Mouse (Mus musculus) hindbrain, embryonic 15.5 days (tissue): Measurements from ENCODE around the gene Dnah14. TPM values are rescaled to one million over a fixed set of nuclear protein-coding genes. Genes with fewer than 3 reads are reported as not detected.
A peak's percentile ranks its signal among the peaks of the same experiment; 100 is the strongest.
"Not testable (repeated sequence)": the region's sequence is repeated elsewhere in the genome, so short reads cannot be mapped to it uniquely, and the experiment has no call there.

Source experiments
- ATAC-seq: fragments of 200-750 bp; cut with Nextera tagmentation; 2 replicates; pipeline ENCODE4 v1.8.0; 2017; ENCODE audit warnings: low read depth, moderate number of reproducible peaks, moderate TSS enrichment; ENCODE audit not compliant: low FRiP score
- H3K27ac ChIP-seq: fragments of 300-500 bp; sonication (generic); replicated peaks from 2 replicates; pipeline ENCODE4 v1.5.1; 2015; ENCODE audit warnings: mild to moderate bottlenecking, inconsistent platforms
- H3K27me3 ChIP-seq: fragments of 300-500 bp; sonication (generic); 2 replicates; pipeline ENCODE4 v1.6.1; 2015; ENCODE audit warnings: control low read depth, inconsistent platforms
- H3K36me3 ChIP-seq: fragments of 300-500 bp; sonication (generic); 2 replicates; pipeline ENCODE4 v1.6.1; 2015; ENCODE audit warnings: control low read depth, inconsistent platforms
- H3K4me1 ChIP-seq: fragments of 300-500 bp; sonication (generic); replicated peaks from 2 replicates; pipeline ENCODE4 v1.6.1; 2015; ENCODE audit warnings: control low read depth, inconsistent platforms
- H3K4me2 ChIP-seq: fragments of 300-500 bp; sonication (generic); 2 replicates; pipeline ENCODE4 v1.6.1; 2015; ENCODE audit warnings: moderate library complexity, mild to moderate bottlenecking, inconsistent platforms
- H3K4me3 ChIP-seq: fragments of 300-500 bp; sonication (generic); 2 replicates; pipeline ENCODE4 v1.5.1; 2015; ENCODE audit warnings: mild to moderate bottlenecking, inconsistent platforms
- H3K9ac ChIP-seq: fragments of 300-500 bp; sonication (generic); 2 replicates; pipeline ENCODE4 v1.6.1; 2015; ENCODE audit warnings: inconsistent platforms
- H3K9me3 ChIP-seq: fragments of 300-500 bp; sonication (generic); 2 replicates; pipeline ENCODE4 v1.6.1; 2016; ENCODE audit warnings: control low read depth, inconsistent platforms
- WGBS: fragments of 180-500 bp; shearing (Covaris S2); methylation state at CpG from one replicate; pipeline ENCODE4 v1.1.7; 2015; 5-methylcytosine and 5-hydroxymethylcytosine counted together
- polyA plus RNA-seq: library from polyadenylated mRNA; unstranded; fragments of >200 nt; fragmentation: Nextera tagmentation; extraction: Ambion mirVana; gene quantifications from 2 replicates; pipeline ENCODE4 v1.2.1, GENCODE M21; 2015

Gene Dnah14
- polyA plus RNA-seq, 1 experiment from 2014 or later = 0.53 TPM

DNA sequence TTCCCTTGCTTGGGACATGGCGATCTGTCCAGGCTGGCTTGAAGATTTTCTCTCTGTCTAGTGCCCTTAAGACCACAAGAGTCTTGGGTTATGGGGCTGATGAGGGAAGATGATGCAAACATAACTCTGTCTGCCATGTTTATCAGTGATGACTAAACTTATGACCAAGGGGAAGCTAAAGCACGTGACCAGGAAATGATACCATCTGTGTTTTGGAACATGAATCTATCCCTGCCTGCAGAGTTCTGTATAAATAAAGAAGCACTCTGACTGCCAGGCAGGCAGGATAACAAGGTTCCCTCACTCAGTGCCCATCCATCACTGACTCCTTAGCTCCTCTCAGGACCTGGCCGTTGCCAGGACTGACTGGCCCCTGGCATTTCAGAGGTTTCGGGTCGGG, 157.2 kb downstream of the Dnah14 start:
- no peak for ATAC-seq
- H3K4me1 ChIP-seq = no peaks in the 10 kb centered on the region

DNA sequence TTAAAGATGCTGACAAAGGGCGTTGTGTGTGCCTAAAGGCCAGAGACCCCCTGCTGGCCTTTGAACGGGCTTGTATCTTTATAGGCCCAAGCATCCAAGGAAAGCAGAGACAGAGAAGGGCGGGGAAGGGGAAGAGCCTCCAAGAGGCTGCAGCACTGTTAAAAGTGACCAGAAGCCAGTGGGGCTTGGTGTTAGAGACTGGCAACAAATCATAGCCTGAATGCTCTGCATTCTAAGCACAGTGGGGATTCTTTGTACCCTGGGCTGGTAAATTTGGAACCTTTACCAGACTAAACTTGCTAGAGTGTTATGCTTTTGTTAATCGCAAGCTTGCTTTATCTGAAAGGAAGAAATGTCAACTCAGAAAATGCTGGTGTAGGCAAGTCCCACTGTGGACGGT, 163.9 kb downstream of the Dnah14 start:
- 42% methylated on average over 5 of the region's 5 CpGs for WGBS
- Histone ChIP-seq H3K4me1 (0 out of 2 replicates have a peak, but pooled peaks cover 5% of the 10 kb centered on the region), H3K36me3 (no peaks in the 10 kb centered on the region), H3K4me2 (no peak overlapping the region), H3K9ac (no peak overlapping the region), H3K27ac (no peak overlapping the region), H3K4me3 (no peak overlapping the region), H3K27me3 (no peaks in the 10 kb centered on the region), H3K9me3 (no peaks in the 10 kb centered on the region)
- ATAC-seq = no peak

More for the DNA sequence above, 157.2 kb downstream of the Dnah14 start:
- Histone ChIP-seq H3K4me2 (no peak overlapping the region), H3K27ac (no peak overlapping the region), H3K9me3 (no peaks in the 10 kb centered on the region), H3K4me3 (no peak overlapping the region), H3K27me3 (no peaks in the 10 kb centered on the region), H3K9ac (no peak overlapping the region), H3K36me3 (no peaks in the 10 kb centered on the region)
- WGBS = 73% methylated on average over 5 of the region's 5 CpGs

DNA sequence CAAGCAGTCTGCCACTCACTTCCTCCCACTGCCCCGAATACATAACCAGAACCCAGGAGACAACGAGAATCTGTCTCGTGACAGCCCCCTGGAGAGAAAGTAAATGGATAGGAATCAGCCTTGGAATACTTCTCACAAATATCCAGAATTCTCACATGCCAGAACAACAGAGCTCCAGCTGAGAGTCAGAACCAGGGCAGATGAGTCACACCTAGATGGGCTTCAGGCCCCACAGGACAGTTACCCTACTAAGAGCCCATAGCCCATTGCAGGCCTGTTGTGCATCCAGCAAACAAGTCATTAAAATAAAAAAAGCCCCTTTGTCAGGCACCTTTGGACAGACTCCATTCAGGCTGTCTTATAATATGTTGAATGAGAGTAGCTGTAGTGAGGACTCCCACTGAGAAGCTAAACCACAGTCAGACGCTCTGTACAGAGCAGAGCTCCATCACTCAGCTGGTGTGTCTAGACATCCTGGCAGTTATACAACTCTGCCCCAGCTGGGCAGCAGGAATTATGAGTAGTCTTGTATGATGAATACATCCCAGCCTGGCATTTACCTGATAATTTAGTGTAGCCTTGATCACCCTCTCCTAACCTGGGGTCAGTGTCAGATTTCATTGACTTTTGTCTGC, 166.0 kb downstream of the Dnah14 start:
- 27% methylated on average over 4 of the region's 4 CpGs for WGBS
- ATAC-seq = peak; percentile 42; the same call in 1 of the 2 replicates

DNA sequence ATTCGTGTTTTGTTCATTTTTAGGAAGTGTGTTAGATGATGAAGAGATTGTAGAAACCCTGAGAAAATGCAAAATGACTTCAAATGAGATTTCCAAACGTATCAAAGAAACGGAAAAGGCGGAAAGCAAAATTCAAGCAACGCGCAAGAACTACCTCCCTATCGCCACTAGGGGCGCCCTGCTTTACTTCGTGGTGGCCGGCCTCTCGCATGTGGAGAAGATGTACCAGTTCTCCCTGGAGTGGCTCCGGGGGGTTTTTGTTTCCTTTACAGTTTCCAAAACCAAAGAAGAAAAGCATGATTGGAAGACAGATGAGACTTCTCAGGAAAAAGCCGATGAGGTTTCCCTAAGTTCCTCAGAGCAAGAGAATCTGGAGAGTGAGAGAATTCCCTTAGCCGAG, 193.0 kb downstream of the Dnah14 start:
- WGBS = 63% methylated on average over 14 of the region's 14 CpGs
- Histone ChIP-seq H3K4me2 (no peak overlapping the region), H3K36me3 (no peaks in the 10 kb centered on the region), H3K4me1 (no peaks in the 10 kb centered on the region), H3K9me3 (no peaks in the 10 kb centered on the region), H3K27me3 (no peaks in the 10 kb centered on the region), H3K4me3 (no peak overlapping the region), H3K9ac (no peak overlapping the region), H3K27ac (no peak overlapping the region)
- no peak for ATAC-seq

More for the DNA sequence above, 166.0 kb downstream of the Dnah14 start:
- Histone ChIP-seq H3K27ac (no peak overlapping the region), H3K9me3 (no peaks in the 10 kb centered on the region), H3K4me3 (no peak overlapping the region), H3K27me3 (no peaks in the 10 kb centered on the region), H3K4me1 (0 out of 2 replicates have a peak, but pooled peaks cover 5% of the 10 kb centered on the region), H3K9ac (no peak overlapping the region), H3K4me2 (no peak overlapping the region), H3K36me3 (no peaks in the 10 kb centered on the region)

DNA sequence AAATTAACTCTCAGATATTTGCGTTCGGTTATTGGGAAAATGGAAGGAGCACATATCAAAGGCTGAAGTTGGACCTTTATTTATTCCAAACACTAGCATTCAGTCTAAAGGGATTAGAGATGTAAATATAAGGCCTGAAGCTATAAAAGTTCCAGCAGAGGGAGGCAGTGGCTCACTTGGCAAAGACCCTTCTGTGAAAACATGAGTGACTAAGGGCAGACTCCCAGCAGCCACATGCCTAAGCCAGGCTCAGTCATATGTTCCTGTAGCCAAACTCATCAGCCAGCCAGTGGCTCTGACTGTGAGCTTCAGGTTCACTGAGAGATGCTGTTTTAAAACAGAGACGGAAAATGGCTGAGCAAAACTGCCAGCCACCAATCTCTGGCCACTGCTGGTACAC, 195.5 kb downstream of the Dnah14 start:
- Histone ChIP-seq H3K27ac (no peak overlapping the region), H3K9ac (no peak overlapping the region), H3K4me1 (no peaks in the 10 kb centered on the region), H3K4me3 (no peak overlapping the region), H3K4me2 (no peak overlapping the region), H3K36me3 (no peaks in the 10 kb centered on the region), H3K27me3 (no peaks in the 10 kb centered on the region), H3K9me3 (no peaks in the 10 kb centered on the region)
- ATAC-seq = no peak
- WGBS = 94% methylated on average over 3 of the region's 3 CpGs

DNA sequence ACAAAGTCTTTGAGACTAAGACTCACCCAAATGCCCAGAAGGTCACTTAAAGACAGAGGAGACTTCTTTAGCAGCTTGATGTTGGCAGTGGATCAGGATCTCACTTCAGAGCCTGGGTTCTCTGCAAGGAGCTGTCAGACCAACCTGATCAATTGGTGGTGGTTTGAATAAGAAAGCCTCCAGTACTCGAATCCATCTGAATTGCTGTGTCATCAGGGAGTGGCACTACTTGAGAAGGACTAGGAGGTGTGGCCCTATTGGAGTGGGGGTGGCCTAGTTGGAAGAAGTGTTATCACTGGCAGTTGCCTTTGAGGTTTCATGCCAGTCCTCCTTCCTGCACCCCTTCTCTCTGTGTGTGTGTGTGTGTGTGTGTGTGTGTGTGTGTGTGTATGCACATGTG, 200.2 kb downstream of the Dnah14 start:
- no peak overlapping the region for H3K4me2 ChIP-seq
- no peak overlapping the region for H3K27ac ChIP-seq
- H3K9ac ChIP-seq = no peak overlapping the region
- no peak overlapping the region for H3K4me3 ChIP-seq
- H3K36me3 ChIP-seq = no peaks in the 10 kb centered on the region
- H3K27me3 ChIP-seq = no peaks in the 10 kb centered on the region
- 0 out of 2 replicates have a peak, but pooled peaks cover 5% of the 10 kb centered on the region for H3K9me3 ChIP-seq
- no peak for ATAC-seq
- WGBS = 48% methylated on average over 1 of the region's 1 CpGs
- H3K4me1 ChIP-seq = no peaks in the 10 kb centered on the region

DNA sequence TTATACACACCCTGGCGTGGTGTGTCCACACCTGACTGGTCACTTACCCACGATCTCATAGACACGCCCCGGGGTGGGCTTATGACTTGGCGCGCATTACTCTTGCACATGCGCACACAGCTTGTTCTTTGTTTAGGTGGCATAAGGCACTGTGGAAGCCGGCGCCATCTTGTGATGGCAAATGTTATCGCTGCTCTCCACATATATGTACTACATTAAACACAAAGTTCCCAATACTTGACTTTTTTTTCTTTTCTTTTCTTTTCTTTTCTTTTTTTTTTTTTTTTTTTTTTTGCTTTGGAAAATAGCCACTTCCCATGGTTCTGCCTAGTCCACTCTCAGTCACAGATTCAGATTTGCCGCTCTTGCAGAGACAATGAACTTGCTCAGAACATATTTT, 206.2 kb downstream of the Dnah14 start:
- not testable (repeated sequence) for H3K36me3 ChIP-seq, ATAC-seq, H3K4me1 ChIP-seq, H3K9ac ChIP-seq, H3K27me3 ChIP-seq, H3K4me2 ChIP-seq, H3K4me3 ChIP-seq, H3K9me3 ChIP-seq, H3K27ac ChIP-seq
- 96% methylated on average over 11 of the region's 11 CpGs for WGBS

DNA sequence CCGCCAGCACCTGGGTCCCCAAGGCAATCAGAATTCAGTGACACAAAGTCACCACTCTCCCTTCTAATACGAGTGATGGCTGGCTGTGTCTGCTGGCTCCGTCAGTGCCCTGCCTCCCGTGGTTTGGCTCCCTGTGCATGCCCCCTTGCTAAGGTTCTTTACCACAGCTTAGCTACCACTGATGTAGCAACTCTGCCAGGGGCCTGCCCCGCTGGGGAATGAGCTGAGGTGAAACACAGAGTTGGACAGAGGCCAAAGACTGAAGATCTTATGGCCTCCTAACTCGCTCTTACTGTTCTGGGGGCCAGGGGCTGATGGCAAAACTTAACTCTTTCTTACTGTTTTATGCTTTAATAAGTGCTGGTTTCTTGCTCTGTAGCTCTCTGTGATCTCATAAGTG, 213.6 kb downstream of the Dnah14 start:
- Histone ChIP-seq H3K4me1 (no peaks in the 10 kb centered on the region), H3K4me3 (no peak overlapping the region), H3K4me2 (no peak overlapping the region), H3K36me3 (no peaks in the 10 kb centered on the region), H3K27ac (no peak overlapping the region), H3K9me3 (no peaks in the 10 kb centered on the region), H3K9ac (no peak overlapping the region), H3K27me3 (no peaks in the 10 kb centered on the region)
- 39% methylated on average over 6 of the region's 6 CpGs for WGBS
- no peak for ATAC-seq

DNA sequence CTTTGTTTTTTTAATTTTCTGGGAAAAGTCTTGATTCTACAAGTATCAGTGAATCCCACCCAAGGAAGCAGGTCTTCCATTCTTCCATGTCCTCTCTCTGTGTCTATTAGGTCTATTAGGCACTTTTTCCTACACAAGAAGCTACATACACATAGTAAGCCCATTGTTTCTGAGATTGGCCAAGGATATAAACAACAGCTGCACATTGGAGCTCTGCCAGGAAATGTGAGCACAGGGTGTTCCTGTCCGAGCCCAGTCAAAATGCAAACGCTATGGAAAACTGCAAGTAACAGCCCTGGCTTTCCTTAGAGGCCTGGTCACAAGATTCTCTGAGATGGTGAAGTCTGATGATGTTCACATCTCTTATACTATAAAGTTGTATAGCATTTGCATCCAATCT, 217.2 kb downstream of the Dnah14 start:
- no peak overlapping the region for H3K4me2 ChIP-seq
- no peak overlapping the region for H3K27ac ChIP-seq
- no peak overlapping the region for H3K9ac ChIP-seq
- no peaks in the 10 kb centered on the region for H3K27me3 ChIP-seq
- no peaks in the 10 kb centered on the region for H3K36me3 ChIP-seq
- H3K4me1 ChIP-seq = no peaks in the 10 kb centered on the region
- ATAC-seq = no peak
- H3K4me3 ChIP-seq = no peak overlapping the region
- no peaks in the 10 kb centered on the region for H3K9me3 ChIP-seq
- WGBS = 43% methylated on average over 2 of the region's 2 CpGs

DNA sequence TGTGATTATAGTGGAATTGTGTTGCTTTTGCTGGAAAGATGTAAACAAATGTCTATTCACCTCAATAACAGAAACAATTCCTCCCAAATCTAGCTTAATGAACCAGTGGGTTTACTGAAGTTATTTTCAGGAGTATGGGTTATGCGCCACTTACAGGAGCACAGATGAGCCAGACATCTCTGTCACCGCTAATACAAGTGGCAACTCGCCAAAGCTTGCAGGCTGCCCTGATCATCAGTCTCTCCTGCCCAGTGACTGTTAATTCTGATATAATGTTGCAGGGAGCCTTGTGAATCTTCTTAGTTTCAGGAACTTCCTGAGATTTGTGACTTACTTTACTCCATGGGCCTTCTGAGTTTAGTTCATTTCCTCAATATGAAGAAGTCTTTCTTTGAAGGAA, 223.6 kb downstream of the Dnah14 start:
- H3K27me3 ChIP-seq = no peaks in the 10 kb centered on the region
- no peaks in the 10 kb centered on the region for H3K9me3 ChIP-seq
- no peaks in the 10 kb centered on the region for H3K36me3 ChIP-seq
- H3K4me1 ChIP-seq = no peaks in the 10 kb centered on the region
- H3K27ac ChIP-seq = no peak overlapping the region
- no peak overlapping the region for H3K9ac ChIP-seq
- no peak for ATAC-seq
- H3K4me3 ChIP-seq = no peak overlapping the region
- 87% methylated on average over 3 of the region's 3 CpGs for WGBS
- H3K4me2 ChIP-seq = no peak overlapping the region

DNA sequence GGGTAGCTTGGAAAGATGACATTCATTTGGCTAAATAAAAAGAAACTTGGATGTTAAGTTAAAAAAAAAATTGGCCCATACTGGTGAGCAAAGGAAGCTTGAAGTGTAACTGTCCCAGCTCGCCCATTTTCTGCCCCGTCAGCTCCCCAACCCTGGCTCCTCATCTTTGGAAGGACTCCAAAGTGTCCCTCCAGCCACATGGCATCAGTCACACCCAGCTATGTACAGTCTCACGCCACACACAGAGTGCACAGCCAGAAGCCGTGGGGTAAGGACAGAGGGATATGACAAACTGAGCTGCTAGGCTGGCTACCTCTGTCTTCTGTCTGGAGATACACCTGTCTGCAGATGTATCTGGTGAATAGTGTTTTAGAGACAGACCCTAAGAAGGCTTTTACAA, 224.3 kb downstream of the Dnah14 start:
- Histone ChIP-seq H3K4me1 (no peaks in the 10 kb centered on the region), H3K27ac (no peak overlapping the region), H3K4me3 (no peak overlapping the region), H3K36me3 (no peaks in the 10 kb centered on the region), H3K9me3 (no peaks in the 10 kb centered on the region), H3K27me3 (no peaks in the 10 kb centered on the region), H3K9ac (no peak overlapping the region), H3K4me2 (no peak overlapping the region)
- ATAC-seq = no peak
- WGBS = 77% methylated on average over 4 of the region's 4 CpGs

DNA sequence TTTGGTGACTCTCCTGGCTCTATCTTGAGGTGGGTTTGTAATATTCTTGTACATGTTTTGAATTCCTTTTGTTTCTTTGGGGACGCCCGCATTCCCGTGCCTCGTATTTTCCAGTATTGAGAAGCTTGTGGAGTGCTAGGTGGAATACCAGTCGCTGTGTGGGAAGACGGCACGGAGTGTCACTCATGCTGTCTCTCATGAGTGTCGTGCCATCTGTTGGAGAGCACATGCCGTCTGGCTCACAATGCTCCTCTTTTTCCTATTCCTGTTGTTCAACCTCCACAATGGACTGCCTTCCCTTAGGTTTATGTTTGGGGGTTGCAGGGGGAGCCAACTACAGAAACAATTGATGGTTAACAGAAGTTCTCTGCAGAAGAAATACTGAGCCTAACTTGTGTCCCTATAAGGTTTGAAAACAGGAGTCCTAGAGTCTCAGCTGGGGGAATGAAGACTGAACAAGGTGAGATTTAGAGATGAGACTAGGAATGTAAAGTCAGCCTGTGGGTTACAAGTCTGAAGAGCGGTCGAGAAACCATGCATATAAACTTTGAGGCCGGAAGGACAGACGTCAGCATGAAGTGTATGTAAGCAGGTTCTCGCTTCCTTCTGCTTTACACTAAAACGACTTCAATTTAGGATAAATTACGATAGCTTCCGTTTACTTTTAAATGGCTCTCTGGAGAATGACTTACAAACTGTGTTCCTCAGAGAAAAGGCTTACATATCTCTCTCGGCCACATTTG, 235.3 kb downstream of the Dnah14 start:
- Histone ChIP-seq H3K4me1 (no peaks in the 10 kb centered on the region), H3K36me3 (peaks cover 24% of the 10 kb centered on the region), H3K27ac (no peak overlapping the region), H3K9me3 (no peaks in the 10 kb centered on the region), H3K27me3 (no peaks in the 10 kb centered on the region), H3K4me2 (no peak overlapping the region), H3K4me3 (no peak overlapping the region), H3K9ac (no peak overlapping the region)
- 87% methylated on average over 18 of the region's 18 CpGs for WGBS
- no peak for ATAC-seq
